Mouse (Mus musculus) megakaryocyte, adult 5-6 weeks (primary cell): ENCODE results near the gene Rassf4. TPM values are rescaled to one million over a fixed set of nuclear protein-coding genes. Genes with fewer than 3 reads are reported as not detected.

Experiments used
- total RNA-seq, 2 experiments: library from RNA; stranded (forward) in 1 of 2; stranded (reverse) in 1 of 2; fragments of 153-499, 151-499 nt in 1 of 2; fragments of 221-1000, 200-1000 nt in 1 of 2; gene quantifications; 2 replicates each; pipeline versions ENCODE4 v1.2.3 to v1.2.4; 2015 to 2017

The Rassf4 gene
- total RNA-seq, 2 experiments from 2014 or later: 165 to 229 TPM

Other genes with a start within 250 kb of the Rassf4 start
- gene Alox5, start 212.8 kb downstream of the Rassf4 start, total RNA-seq (2015): 53.8 and 58.6 TPM in 2 replicates
- 55.0 and 61.5 TPM in 2 replicates for gene Alox5, start 212.8 kb downstream of the Rassf4 start, total RNA-seq (2017)
- not detected in 2 replicates for gene Olfr211, start 184.9 kb downstream of the Rassf4 start, total RNA-seq (2015)
- not detected in 2 replicates for gene Olfr211, start 184.9 kb downstream of the Rassf4 start, total RNA-seq (2017)
- gene Olfr212, start 167.4 kb downstream of the Rassf4 start, total RNA-seq (2015): 0.20 and 0.43 TPM in 2 replicates
- 0.24 TPM in 1 of 2 replicates, not detected in the other for gene Olfr212, start 167.4 kb downstream of the Rassf4 start, total RNA-seq (2017)
- gene Olfr213, start 135.5 kb downstream of the Rassf4 start, total RNA-seq (2015): not detected in 2 replicates
- not detected in 2 replicates for gene Olfr213, start 135.5 kb downstream of the Rassf4 start, total RNA-seq (2017)
- 0.52 and 0.89 TPM in 2 replicates for gene Gm5580, start 122.8 kb downstream of the Rassf4 start, total RNA-seq (2015)
- 0.15 and 0.37 TPM in 2 replicates for gene Gm5580, start 122.8 kb downstream of the Rassf4 start, total RNA-seq (2017)
- not detected in 2 replicates for gene Olfr214, start 119.7 kb downstream of the Rassf4 start, total RNA-seq (2015)
- not detected in 2 replicates for gene Olfr214, start 119.7 kb downstream of the Rassf4 start, total RNA-seq (2017)
- gene Olfr215, start 89.8 kb downstream of the Rassf4 start, total RNA-seq (2015): not detected in 2 replicates
- gene Olfr215, start 89.8 kb downstream of the Rassf4 start, total RNA-seq (2017): not detected in 2 replicates
- 53.4 and 53.8 TPM in 2 replicates for gene Zfp422, start 45.0 kb downstream of the Rassf4 start, total RNA-seq (2015)
- 20.6 and 20.8 TPM in 2 replicates for gene Zfp422, start 45.0 kb downstream of the Rassf4 start, total RNA-seq (2017)
- gene Depp1, start 23.3 kb downstream of the Rassf4 start, total RNA-seq (2015): 0.36 TPM in 1 of 2 replicates, not detected in the other
- gene Depp1, start 23.3 kb downstream of the Rassf4 start, total RNA-seq (2017): 0.18 and 0.49 TPM in 2 replicates
- gene Tmem72, start 43.0 kb upstream of the Rassf4 start, total RNA-seq (2015): 0.13 and 0.21 TPM in 2 replicates
- gene Tmem72, start 43.0 kb upstream of the Rassf4 start, total RNA-seq (2017): 0.12 and 0.33 TPM in 2 replicates